Comparison of ENCODE assay signal across 8 mouse cellular contexts in genomic region chr17:43883016-43883415, GRCm38 (mm10).
DNase-seq lines count a peak whose midpoint lies in the region; ATAC-seq and TF ChIP-seq lines count a peak whose summit lies in the region.

No protein-coding gene starts in this region.

- ATAC-seq in midbrain, postnatal 0 days (ENCODE audit: low FRiP score): no peak; the same call in 1 of the 2 replicates

- H3K9ac ChIP-seq in midbrain, postnatal 0 days (replicated peaks; ENCODE audit: low read length, poor library complexity, severe bottlenecking): no peak overlapping the region

- H3K27ac ChIP-seq in midbrain, postnatal 0 days (ENCODE audit: low read depth, low read length): no peak overlapping the region

- no peaks in the 10 kb centered on the region for H3K9me3 ChIP-seq in midbrain, postnatal 0 days (ENCODE audit: low read length)

- TF ChIP-seq CTCF in midbrain, postnatal 0 days (IDR thresholded peaks at IDR 0.05): peak; percentile 96

- H3K27me3 ChIP-seq in midbrain, postnatal 0 days (ENCODE audit: insufficient read depth, low read length): no peaks in the 10 kb centered on the region

- no peak overlapping the region for H3K4me3 ChIP-seq in midbrain, postnatal 0 days (ENCODE audit: low read depth, low read length)

- intact Hi-C loops in heart, postnatal 10 days (cut with DNase I): loop anchor here (2.0 to 5.0 kb wide), 2 partner anchors 248 to 374 kb away; no protein-coding TSS in a partner anchor
- intact Hi-C loops in gastrocnemius, postnatal 14 days (cut with DNase I; ENCODE audit: low total_unique reads): loop anchor here (5.0 to 10.0 kb wide), 2 partner anchors 52 to 244 kb away; no protein-coding TSS in a partner anchor

- WGBS in midbrain, postnatal 0 days: 6% methylated on average over 1 of the region's 1 CpGs

- no peaks in the 10 kb centered on the region for H3K4me1 ChIP-seq in midbrain, postnatal 0 days (ENCODE audit: insufficient read depth, low read length)

- no peak overlapping the region for H3K4me2 ChIP-seq in midbrain, postnatal 0 days (ENCODE audit: low read depth, low read length, poor library complexity, severe bottlenecking)

- DNase-seq in heart, postnatal 10 days: peak; percentile 25 to 37
- DNase-seq in heart, adult 9 months (ENCODE audit: low spot score in 2 of 2): no peak
- DNase-seq in right cerebral cortex, adult 18-20 months: peak; percentile 31
- DNase-seq in right cerebral cortex, postnatal 25 days: no peak
- peak; percentile 32 for DNase-seq in embryo, embryonic 11.5 days (ENCODE audit: low read depth, low spot score)
- DNase-seq in midbrain, postnatal 0 days (ENCODE audit: low spot score): peak; percentile 80
- DNase-seq in urinary bladder, postnatal 10 days (ENCODE audit: low spot score): no peak
- DNase-seq in gastrocnemius, postnatal 14 days: no peak

- no peaks in the 10 kb centered on the region for H3K36me3 ChIP-seq in midbrain, postnatal 0 days (ENCODE audit: insufficient read depth, low read length)

Comparison
In these comparisons a context has a peak if more than half of its experiments do, and no peak if none do; other contexts are left out.
1. DNase-seq: peak in heart, postnatal 10 days (2 of 2), right cerebral cortex, adult 18-20 months (single experiment), embryo, embryonic 11.5 days (single experiment) and midbrain, postnatal 0 days (single experiment); none in heart, adult 9 months (0 of 2), right cerebral cortex, postnatal 25 days (single experiment), urinary bladder, postnatal 10 days (single experiment) and gastrocnemius, postnatal 14 days (single experiment).